Mouse (Mus musculus) frontal cortex, adult (tissue): ENCODE results near the gene BC048671.

ENCODE experiments used
- ATAC-seq: cut with Nextera tagmentation; 2 replicates; pipeline ENCODE4 v1.9.2; 2017; ENCODE audit warnings: mild to moderate bottlenecking, moderate library complexity, mixed read lengths; ENCODE audit not compliant: low TSS enrichment

The BC048671 gene

GRCm38 (mm10) chr6:90300919-90301318, at the start of gene BC048671:
Gene BC048671 (plus strand): TSS chr6:90301219.
- no peak for ATAC-seq

GRCm38 (mm10) chr6:90288265-90288664, 12.8 kb upstream of the BC048671 start:
- no peak for ATAC-seq

GRCm38 (mm10) chr6:90306315-90306975, 5.4 kb downstream of the BC048671 start:
- no peak for ATAC-seq

- no peak for ATAC-seq
Measured at GRCm38 (mm10) chr6:90308839-90309778, 8.1 kb downstream of the BC048671 start.

GRCm38 (mm10) chr6:90315961-90316360, 14.9 kb downstream of the BC048671 start:
- no peak for ATAC-seq

- no peak for ATAC-seq
Measured at GRCm38 (mm10) chr6:90317510-90318258, 16.7 kb downstream of the BC048671 start.

GRCm38 (mm10) chr6:90319019-90319418, 18.0 kb downstream of the BC048671 start:
- ATAC-seq: 0 out of 2 replicates have a peak, but pooled peaks have one; percentile 47

- ATAC-seq: peak; percentile 88
Measured at GRCm38 (mm10) chr6:90319475-90320191, 18.6 kb downstream of the BC048671 start.

- ATAC-seq: no peak
Measured at GRCm38 (mm10) chr6:90320429-90320828, 19.4 kb downstream of the BC048671 start.

GRCm38 (mm10) chr6:90321811-90322210, 20.8 kb downstream of the BC048671 start:
- ATAC-seq: no peak

GRCm38 (mm10) chr6:90324026-90324425, 23.0 kb downstream of the BC048671 start:
- ATAC-seq: no peak

- ATAC-seq: no peak
Measured at GRCm38 (mm10) chr6:90324463-90324862, 23.4 kb downstream of the BC048671 start.

- ATAC-seq: no peak
Measured at GRCm38 (mm10) chr6:90324991-90325390, 24.0 kb downstream of the BC048671 start, which contains the start of gene Chst13. Gene Chst13 (minus strand): TSS chr6:90325185.

GRCm38 (mm10) chr6:90327670-90328069, 26.7 kb downstream of the BC048671 start:
- peak; percentile 65; the same call in 1 of the 2 replicates for ATAC-seq

GRCm38 (mm10) chr6:90329953-90330352, 28.9 kb downstream of the BC048671 start:
- ATAC-seq: peak; percentile 84

- ATAC-seq: no peak
Measured at GRCm38 (mm10) chr6:90332561-90333425, 31.8 kb downstream of the BC048671 start, which contains the start of gene Uroc1. Gene Uroc1 (plus strand): TSS chr6:90333284.

- no peak for ATAC-seq
Measured at GRCm38 (mm10) chr6:90334244-90334643, 33.2 kb downstream of the BC048671 start.

- ATAC-seq: no peak
Measured at GRCm38 (mm10) chr6:90342343-90342742, 41.3 kb downstream of the BC048671 start.

- ATAC-seq: no peak
Measured at GRCm38 (mm10) chr6:90347183-90347582, 46.2 kb downstream of the BC048671 start.

- peak; percentile 85 for ATAC-seq
Measured at GRCm38 (mm10) chr6:90348500-90348899, 47.5 kb downstream of the BC048671 start.
